Mouse (Mus musculus) MEL-GATA-1-ER (cell line): Measurements from ENCODE around the gene Bicc1.

ENCODE experiments used
- DNase-seq: peaks from one replicate; pipeline ENCODE4 v3.0.0-alpha.2; 2012; ENCODE audit warnings: low read depth; ENCODE audit errors: extremely low read depth

Bicc1 gene

GRCm38 (mm10) chr10:70876522-70876921, 283.0 kb downstream of the Bicc1 start:
- no peak for DNase-seq

- no peak for DNase-seq
Measured at GRCm38 (mm10) chr10:70876119-70876518, 283.4 kb downstream of the Bicc1 start.

GRCm38 (mm10) chr10:70874994-70875538, 284.4 kb downstream of the Bicc1 start:
- DNase-seq = no peak
